Mouse (Mus musculus) E14TG2a.4 (cell line): ENCODE measurements around the gene Cd300e.

Source experiments
- H3K27me3 ChIP-seq: 2 replicates; pipeline ENCODE4 v1.6.1; 2014; ENCODE audit warnings: low read length, control low read depth; ENCODE audit not compliant: insufficient read depth
- H3K36me3 ChIP-seq: 2 replicates; pipeline ENCODE4 v1.6.1; 2014; ENCODE audit warnings: low read length, control low read depth; ENCODE audit not compliant: insufficient read depth
- H3K4me1 ChIP-seq: replicated peaks from 2 replicates; pipeline ENCODE4 v1.6.1; 2014; ENCODE audit warnings: low read depth, low read length, control low read depth
- H3K4me3 ChIP-seq: replicated peaks from 2 replicates; pipeline ENCODE4 v1.5.1; 2014; ENCODE audit warnings: mild to moderate bottlenecking, low read length
- H3K9me3 ChIP-seq: 2 replicates; pipeline ENCODE4 v1.6.1; 2014; ENCODE audit warnings: low read length, control low read depth
- CTCF ChIP-seq: conservative IDR thresholded peaks from 2 replicates; pipeline ENCODE4 v1.5.1; 2014; ENCODE audit warnings: low read length
- NANOG ChIP-seq: IDR thresholded peaks from 2 replicates; pipeline ENCODE4 v1.6.1; 2014; ENCODE audit warnings: borderline replicate concordance, low read length, mixed read lengths
- POU5F1 ChIP-seq: IDR thresholded peaks from 2 replicates; pipeline ENCODE4 v1.6.1; 2014; ENCODE audit warnings: low read length, borderline replicate concordance

Cd300e gene

GRCm38 (mm10) chr11:115085064-115085463 is 23.1 kb upstream of the Cd300e start:
- peaks cover 33% of the 10 kb centered on the region for H3K27me3 ChIP-seq
- H3K4me3 ChIP-seq = no peak overlapping the region
- TF ChIP-seq CTCF (no peak), POU5F1 (no peak), NANOG (no peak)
- peaks cover 2% of the 10 kb centered on the region; the same call in 1 of the 2 replicates for H3K9me3 ChIP-seq
- no peaks in the 10 kb centered on the region for H3K36me3 ChIP-seq
- peaks cover 25% of the 10 kb centered on the region for H3K4me1 ChIP-seq

- H3K36me3 ChIP-seq = no peaks in the 10 kb centered on the region
- TF ChIP-seq CTCF = no peak
- no peak for TF ChIP-seq NANOG
- no peak for TF ChIP-seq POU5F1
- no peaks in the 10 kb centered on the region for H3K9me3 ChIP-seq
- H3K4me3 ChIP-seq = no peak overlapping the region
- H3K27me3 ChIP-seq = peaks cover 32% of the 10 kb centered on the region
- H3K4me1 ChIP-seq = peaks cover 25% of the 10 kb centered on the region
These were observed 22.6 kb upstream of the Cd300e start for GRCm38 (mm10) chr11:115084595-115084994.

- Histone ChIP-seq H3K9me3 (no peaks in the 10 kb centered on the region), H3K27me3 (peaks cover 32% of the 10 kb centered on the region), H3K4me1 (peaks cover 15% of the 10 kb centered on the region), H3K36me3 (no peaks in the 10 kb centered on the region), H3K4me3 (no peak overlapping the region)
- no peak for TF ChIP-seq NANOG
- peak; percentile 98 for TF ChIP-seq CTCF
- no peak for TF ChIP-seq POU5F1
These were observed 21.6 kb upstream of the Cd300e start for GRCm38 (mm10) chr11:115083376-115084139.

- no peaks in the 10 kb centered on the region for H3K9me3 ChIP-seq
- H3K36me3 ChIP-seq = no peaks in the 10 kb centered on the region
- peaks cover 14% of the 10 kb centered on the region for H3K4me1 ChIP-seq
- no peak for TF ChIP-seq POU5F1
- no peak for TF ChIP-seq NANOG
- TF ChIP-seq CTCF = no peak
- peaks cover 29% of the 10 kb centered on the region for H3K27me3 ChIP-seq
- H3K4me3 ChIP-seq = no peak overlapping the region
These were observed 20.2 kb upstream of the Cd300e start for GRCm38 (mm10) chr11:115082196-115082595.

GRCm38 (mm10) chr11:115081373-115081772 is 19.4 kb upstream of the Cd300e start:
- Histone ChIP-seq H3K9me3 (no peaks in the 10 kb centered on the region), H3K27me3 (peaks cover 23% of the 10 kb centered on the region), H3K4me1 (peaks cover 14% of the 10 kb centered on the region), H3K4me3 (no peak overlapping the region), H3K36me3 (no peaks in the 10 kb centered on the region)
- peak; percentile 64 for TF ChIP-seq CTCF
- no peak for TF ChIP-seq NANOG
- no peak for TF ChIP-seq POU5F1

GRCm38 (mm10) chr11:115080886-115081285 is 18.9 kb upstream of the Cd300e start:
- TF ChIP-seq NANOG (no peak), CTCF (peak; percentile 96)
- Histone ChIP-seq H3K9me3 (no peaks in the 10 kb centered on the region), H3K27me3 (peaks cover 21% of the 10 kb centered on the region)

GRCm38 (mm10) chr11:115078680-115079079 is 16.7 kb upstream of the Cd300e start:
- H3K36me3 ChIP-seq = no peaks in the 10 kb centered on the region
- no peak for TF ChIP-seq POU5F1
- no peak for TF ChIP-seq NANOG
- no peak for TF ChIP-seq CTCF

More at GRCm38 (mm10) chr11:115080886-115081285, 18.9 kb upstream of the Cd300e start:
- Histone ChIP-seq H3K36me3 (no peaks in the 10 kb centered on the region), H3K4me1 (peaks cover 14% of the 10 kb centered on the region), H3K4me3 (no peak overlapping the region)

GRCm38 (mm10) chr11:115077436-115077835 is 15.5 kb upstream of the Cd300e start:
- Histone ChIP-seq H3K9me3 (no peaks in the 10 kb centered on the region), H3K27me3 (peaks cover 12% of the 10 kb centered on the region; the same call in 1 of the 2 replicates), H3K36me3 (no peaks in the 10 kb centered on the region), H3K4me1 (peaks cover 21% of the 10 kb centered on the region), H3K4me3 (no peak overlapping the region)
- TF ChIP-seq CTCF (no peak), POU5F1 (no peak), NANOG (no peak)

More at GRCm38 (mm10) chr11:115078680-115079079, 16.7 kb upstream of the Cd300e start:
- peaks cover 14% of the 10 kb centered on the region for H3K4me1 ChIP-seq
- H3K9me3 ChIP-seq = no peaks in the 10 kb centered on the region
- H3K27me3 ChIP-seq = peaks cover 15% of the 10 kb centered on the region
- H3K4me3 ChIP-seq = no peak overlapping the region
